Mouse (Mus musculus): ENCODE results near the gene Nup133.

DNA sequence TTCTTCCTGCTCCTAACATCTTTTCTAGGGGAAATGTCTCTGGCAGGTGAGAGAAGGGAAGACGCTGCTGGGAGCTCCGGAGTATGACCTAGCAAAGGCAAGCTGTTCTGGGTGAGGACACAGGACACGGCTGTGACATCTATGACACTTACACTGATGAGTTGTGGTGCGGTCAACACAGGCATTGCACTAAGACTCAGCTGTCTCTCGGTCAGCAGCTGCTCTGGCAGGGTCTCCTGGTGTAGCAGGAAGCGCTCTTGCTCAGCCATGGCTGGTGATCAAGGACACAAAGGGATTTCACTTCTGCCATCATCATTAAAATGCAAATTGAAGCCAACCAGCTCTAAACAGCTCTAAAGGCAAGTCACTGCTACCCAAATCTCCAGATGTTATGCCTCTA is 41.5 kb downstream of the Nup133 start:
- TF ChIP-seq CTCF (IDR thresholded peaks at IDR 0.05; ENCODE audit: low read depth, low read length) (no peak), POLR2A (IDR thresholded peaks at IDR 0.05; ENCODE audit: borderline replicate concordance, low read depth, low read length) (no peak)

Measured in bone marrow macrophage, adult 2 months (primary cell).